Comparison of ENCODE assay signal across 9 mouse cellular contexts in the genomic region with DNA sequence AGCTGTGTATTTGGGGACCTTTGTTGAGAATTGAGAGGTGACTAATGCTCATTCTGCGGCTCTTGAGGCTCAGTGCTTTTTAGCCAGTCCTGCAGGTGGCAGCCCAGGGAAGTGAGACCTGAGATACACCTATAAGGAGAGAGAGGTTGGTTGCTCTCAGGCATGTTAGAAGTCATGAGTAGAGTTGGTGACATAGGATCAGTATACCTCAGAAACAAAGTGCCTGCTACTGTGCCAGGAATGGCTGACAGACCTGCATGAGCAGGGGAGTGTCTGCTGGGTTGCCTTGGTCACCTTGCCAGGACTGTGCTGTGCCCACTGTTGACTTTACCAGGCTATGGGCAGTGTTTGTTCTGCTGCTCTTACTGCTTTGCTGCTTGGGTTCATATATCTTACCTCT.
DNase-seq lines count a peak whose midpoint lies in the region; ATAC-seq and TF ChIP-seq lines count a peak whose summit lies in the region.
"Had no signal": no experiment of that assay in that cellular context is flagged by ENCODE, and none has a peak within 500 bp of the region (broad histone marks: within the 10 kb centered on the region; RNA-seq: fewer than 3 reads in every experiment).

No protein-coding gene starts in this region.

- no peaks in the 10 kb centered on the region for H3K27me3 ChIP-seq in kidney, embryonic 15.5 days
- no peaks in the 10 kb centered on the region for H3K27me3 ChIP-seq in hindbrain, postnatal 0 days (ENCODE audit: insufficient read depth, low read length)
- no peaks in the 10 kb centered on the region for H3K27me3 ChIP-seq in midbrain, embryonic 13.5 days

- ATAC-seq in kidney, embryonic 15.5 days (replicated peaks; ENCODE audit: low FRiP score), result no peak
- 0 out of 2 replicates have a peak, but pooled peaks have one; percentile 11 for ATAC-seq in erythroid progenitor cell, adult 5-6 weeks (replicated peaks; ENCODE audit: low FRiP score, poor library complexity, severe bottlenecking)
- peak; percentile 21; the same call in 1 of the 2 replicates for ATAC-seq in hindbrain, postnatal 0 days
- peak; percentile 44; the same call in 1 of the 2 replicates for ATAC-seq in midbrain, embryonic 13.5 days

- 97% methylated on average over 1 of the region's 1 CpGs for WGBS in kidney, embryonic 15.5 days
- 93% methylated on average over 1 of the region's 1 CpGs for WGBS in hindbrain, postnatal 0 days
- WGBS in midbrain, embryonic 13.5 days, result 73% methylated on average over 1 of the region's 1 CpGs

- DNase-seq in kidney, adult 9 months, result no peak
- DNase-seq in hindbrain, postnatal 0 days (ENCODE audit: low spot score), result no peak
- DNase-seq in cerebellum, adult 8-10 months, result no peak
- DNase-seq in adrenal gland, adult 2 months, result no peak
- DNase-seq in thymus, postnatal 4 days, result no peak
- DNase-seq: right cerebral cortex, postnatal 14 days had no signal

- peaks cover 19% of the 10 kb centered on the region; the same call in 1 of the 2 replicates for H3K36me3 ChIP-seq in kidney, embryonic 15.5 days
- H3K36me3 ChIP-seq in hindbrain, postnatal 0 days (ENCODE audit: insufficient read depth, low read length), result 0 out of 2 replicates have a peak, but pooled peaks cover 6% of the 10 kb centered on the region
- no peaks in the 10 kb centered on the region for H3K36me3 ChIP-seq in midbrain, embryonic 13.5 days

- H3K4me3 ChIP-seq in kidney, embryonic 15.5 days (replicated peaks), result no peak overlapping the region
- H3K4me3 ChIP-seq in hindbrain, postnatal 0 days (ENCODE audit: low read length), result no peak overlapping the region
- H3K4me3 ChIP-seq in midbrain, embryonic 13.5 days (replicated peaks), result no peak overlapping the region

- peak overlapping the region; percentile 75; the same call in 1 of the 2 replicates for H3K27ac ChIP-seq in kidney, embryonic 15.5 days
- H3K27ac ChIP-seq in hindbrain, postnatal 0 days, result no peak overlapping the region
- H3K27ac ChIP-seq in midbrain, embryonic 13.5 days, result peak overlapping the region; percentile 90

- no peaks in the 10 kb centered on the region for H3K9me3 ChIP-seq in kidney, embryonic 15.5 days (replicated peaks)
- H3K9me3 ChIP-seq in hindbrain, postnatal 0 days (ENCODE audit: low read length), result no peaks in the 10 kb centered on the region
- no peaks in the 10 kb centered on the region for H3K9me3 ChIP-seq in midbrain, embryonic 13.5 days

- H3K4me1 ChIP-seq in kidney, embryonic 15.5 days, result peaks cover 43% of the 10 kb centered on the region
- H3K4me1 ChIP-seq in hindbrain, postnatal 0 days (ENCODE audit: insufficient read depth, low read length), result peaks cover 7% of the 10 kb centered on the region; the same call in 1 of the 2 replicates
- H3K4me1 ChIP-seq in midbrain, embryonic 13.5 days (replicated peaks), result peaks cover 32% of the 10 kb centered on the region

- no peak overlapping the region for H3K9ac ChIP-seq in kidney, embryonic 15.5 days
- H3K9ac ChIP-seq in hindbrain, postnatal 0 days (replicated peaks; ENCODE audit: low read length), result no peak overlapping the region
- no peak overlapping the region for H3K9ac ChIP-seq in midbrain, embryonic 13.5 days (replicated peaks)

- H3K4me2 ChIP-seq in kidney, embryonic 15.5 days, result no peak overlapping the region
- no peak overlapping the region for H3K4me2 ChIP-seq in hindbrain, postnatal 0 days (ENCODE audit: low read depth, low read length)
- H3K4me2 ChIP-seq in midbrain, embryonic 13.5 days (replicated peaks), result no peak overlapping the region

- TF ChIP-seq CTCF in hindbrain, postnatal 0 days (IDR thresholded peaks at IDR 0.05; ENCODE audit: low read depth), result peak; percentile 40
